Mouse (Mus musculus): ENCODE measurements around the gene Dpf3.

The Dpf3 gene

GRCm38 (mm10) chr12:83496336-83496735 is 8.8 kb upstream of the Dpf3 start:
- DNase-seq: no peak

- no peak for DNase-seq
These were observed 8.4 kb upstream of the Dpf3 start for GRCm38 (mm10) chr12:83495961-83496282.

GRCm38 (mm10) chr12:83495248-83495960 is 7.9 kb upstream of the Dpf3 start:
- no peak for DNase-seq

- no peak for DNase-seq
These were observed 6.7 kb upstream of the Dpf3 start for GRCm38 (mm10) chr12:83494196-83494595.

GRCm38 (mm10) chr12:83492808-83493207 is 5.3 kb upstream of the Dpf3 start:
- DNase-seq: no peak

GRCm38 (mm10) chr12:83491609-83492008 is 4.1 kb upstream of the Dpf3 start:
- peak in 1 of 2 experiments; percentile 47 for DNase-seq

GRCm38 (mm10) chr12:83489748-83490147 is 2.2 kb upstream of the Dpf3 start:
- no peak for DNase-seq

GRCm38 (mm10) chr12:83488211-83488941 is 860 bp upstream of the Dpf3 start:
- DNase-seq: peak; percentile 52 to 57

- peak; percentile 70 to 71 for DNase-seq
These were observed 650 bp downstream of the Dpf3 start for GRCm38 (mm10) chr12:83486671-83487461.

- DNase-seq: peak; percentile 70 to 80
These were observed 1.4 kb downstream of the Dpf3 start for GRCm38 (mm10) chr12:83485911-83486670.

GRCm38 (mm10) chr12:83484855-83485745 is 2.4 kb downstream of the Dpf3 start:
- peak; percentile 61 to 63 for DNase-seq

GRCm38 (mm10) chr12:83483653-83484052 is 3.9 kb downstream of the Dpf3 start:
- DNase-seq: no peak

- DNase-seq: no peak
These were observed 6.1 kb downstream of the Dpf3 start for GRCm38 (mm10) chr12:83481439-83481838.

GRCm38 (mm10) chr12:83479818-83480401 is 7.6 kb downstream of the Dpf3 start:
- no peak for DNase-seq

- no peak for DNase-seq
These were observed 8.4 kb downstream of the Dpf3 start for GRCm38 (mm10) chr12:83479140-83479539.

- DNase-seq: no peak
These were observed 11.2 kb downstream of the Dpf3 start for GRCm38 (mm10) chr12:83476277-83476676.

GRCm38 (mm10) chr12:83475419-83475818 is 12.1 kb downstream of the Dpf3 start:
- no peak for DNase-seq

GRCm38 (mm10) chr12:83473987-83474600 is 13.4 kb downstream of the Dpf3 start:
- DNase-seq: no peak

GRCm38 (mm10) chr12:83471760-83472159 is 15.8 kb downstream of the Dpf3 start:
- no peak for DNase-seq

- no peak for DNase-seq
These were observed 17.4 kb downstream of the Dpf3 start for GRCm38 (mm10) chr12:83470085-83470484.

Data from cerebellum, postnatal 14 days (tissue).